Mouse (Mus musculus) frontal cortex, adult 2 months (tissue): ENCODE measurements around the gene Evi5. TPM values are rescaled to one million over a fixed set of nuclear protein-coding genes. Genes with fewer than 3 reads are reported as not detected.

ENCODE experiments used
- DNase-seq, 2 experiments: peaks; one replicate each; pipeline ENCODE4 v3.0.0; 2022; ENCODE audit warnings: low spot score in 1 of 2; ENCODE audit errors: extremely low spot score in 1 of 2
- polyA plus RNA-seq: library from polyadenylated mRNA; depleted of rRNA; stranded (reverse); fragments of >200 nt; gene quantifications from 2 replicates; pipeline ENCODE4 v1.2.3, GENCODE M21; 2012

The Evi5 gene
- polyA plus RNA-seq, 1 experiment, result 71.1 TPM

GRCm38 (mm10) chr5:107756072-107756471 is 118.8 kb downstream of the Evi5 start:
- DNase-seq, result no peak

- no peak for DNase-seq
Measured at GRCm38 (mm10) chr5:107754740-107755139, 120.2 kb downstream of the Evi5 start.

GRCm38 (mm10) chr5:107753656-107754055 is 121.3 kb downstream of the Evi5 start:
- no peak for DNase-seq

GRCm38 (mm10) chr5:107749229-107749916 is 125.5 kb downstream of the Evi5 start:
- no peak for DNase-seq

- DNase-seq, result no peak
Measured at GRCm38 (mm10) chr5:107739023-107739422, 135.9 kb downstream of the Evi5 start.

GRCm38 (mm10) chr5:107738296-107738695 is 136.6 kb downstream of the Evi5 start:
- DNase-seq, result no peak

- no peak for DNase-seq
Measured at GRCm38 (mm10) chr5:107736171-107736570, 138.7 kb downstream of the Evi5 start.

GRCm38 (mm10) chr5:107731844-107732243 is 143.1 kb downstream of the Evi5 start:
- DNase-seq, result no peak

GRCm38 (mm10) chr5:107731408-107731807 is 143.5 kb downstream of the Evi5 start:
- DNase-seq, result no peak

- no peak for DNase-seq
Measured at GRCm38 (mm10) chr5:107727007-107727402, 147.9 kb downstream of the Evi5 start.

GRCm38 (mm10) chr5:107726281-107727006 is 148.5 kb downstream of the Evi5 start:
- DNase-seq, result no peak

- DNase-seq, result no peak
Measured at GRCm38 (mm10) chr5:107725435-107726261, 149.3 kb downstream of the Evi5 start, which contains the start of gene Gfi1. Gene Gfi1 (minus strand): TSS chr5:107726036.

- no peak for DNase-seq
Measured at GRCm38 (mm10) chr5:107724661-107725434, 150.1 kb downstream of the Evi5 start.

- no peak for DNase-seq
Measured at GRCm38 (mm10) chr5:107723541-107724511, 151.1 kb downstream of the Evi5 start.

- DNase-seq, result no peak
Measured at GRCm38 (mm10) chr5:107722661-107723532, 152.0 kb downstream of the Evi5 start.

GRCm38 (mm10) chr5:107721638-107722011 is 153.3 kb downstream of the Evi5 start:
- no peak for DNase-seq

- no peak for DNase-seq
Measured at GRCm38 (mm10) chr5:107720991-107721637, 153.8 kb downstream of the Evi5 start.

- DNase-seq, result no peak
Measured at GRCm38 (mm10) chr5:107720511-107720910, 154.4 kb downstream of the Evi5 start.
